Mouse (Mus musculus) liver, embryonic 14.5 days (tissue): ENCODE data around the gene Gm4553.

ENCODE experiments used
- CTCF ChIP-seq: IDR thresholded peaks from 2 replicates; pipeline ENCODE4 v1.5.1; 2016; ENCODE audit warnings: antibody characterized with exemption, low read depth, control low read depth
- EP300 ChIP-seq: IDR thresholded peaks from 2 replicates; pipeline ENCODE4 v1.6.1; 2016; ENCODE audit warnings: antibody characterized with exemption, low read depth

GRCm38 (mm10) chr7:142128843-142129242 is 36.7 kb downstream of the Gm4553 start:
- TF ChIP-seq CTCF (0 out of 2 replicates have a peak, but pooled peaks have one; percentile 16), EP300 (no peak)
